Mouse (Mus musculus): ENCODE data around the gene Ndufa12. TPM values are rescaled to one million over a fixed set of nuclear protein-coding genes. Genes with fewer than 3 reads are reported as not detected.

Gene Ndufa12
- total RNA-seq, 2 experiments from 2014 or later = 584 to 606 TPM

Other genes with a start within 250 kb of the Ndufa12 start
- gene Vezt, start 162.9 kb upstream of the Ndufa12 start, total RNA-seq (2021) = 10 to 100 TPM; 32.5 to 40.1 TPM
- 1 to 10 TPM; 1.5 to 2.2 TPM for gene Fgd6, start 162.7 kb upstream of the Ndufa12 start, total RNA-seq (2021)
- 1 to 10 TPM; 5.5 to 7.4 TPM for gene Nr2c1, start 50.7 kb upstream of the Ndufa12 start, total RNA-seq (2021)
- gene Gm4792, start 100.0 kb downstream of the Ndufa12 start, total RNA-seq (2021) = not detected
- gene Tmcc3, start 113.2 kb downstream of the Ndufa12 start, total RNA-seq (2021) = 10 to 100 TPM; 17.3 to 19.3 TPM

Measured in gastrocnemius, postnatal 36 days (tissue).